Mouse (Mus musculus): ENCODE results near the gene Rap2b. TPM values are rescaled to one million over a fixed set of nuclear protein-coding genes. Genes with fewer than 3 reads are reported as not detected.

The Rap2b gene
- polyA plus RNA-seq (2015; fragmentation: Nextera tagmentation; extraction: Ambion mirVana), result 5.0 and 5.4 TPM in 2 replicates

GRCm38 (mm10) chr3:61361338-61361737 is at the start of gene Rap2b:
Gene Rap2b (plus strand): TSS chr3:61361638.
- no peak for ATAC-seq (replicated peaks; ENCODE audit: extremely low read depth, insufficient read depth, low FRiP score)
- 74% methylated on average over 1 of the region's 1 CpGs for WGBS
- H3K4me2 ChIP-seq (ENCODE audit: low read depth, low read length), result peak within 1 kb of the TSS; percentile 96
- peaks cover 10% of the 10 kb centered on the region for H3K4me1 ChIP-seq (ENCODE audit: control insufficient read depth, insufficient read depth, low read length)
- H3K4me3 ChIP-seq (ENCODE audit: low read length), result no peak within 1 kb of the TSS
- no peaks in the 10 kb centered on the region for H3K27me3 ChIP-seq (ENCODE audit: control insufficient read depth, insufficient read depth, low read length)
- H3K36me3 ChIP-seq (ENCODE audit: control insufficient read depth, insufficient read depth), result no peaks in the 10 kb centered on the region
- H3K9me3 ChIP-seq (replicated peaks; ENCODE audit: control insufficient read depth, low read length), result no peaks in the 10 kb centered on the region
- H3K27ac ChIP-seq (ENCODE audit: low read length), result no peak within 1 kb of the TSS
- no peak within 1 kb of the TSS for H3K9ac ChIP-seq (ENCODE audit: low read length)

- WGBS, result 68% methylated on average over 2 of the region's 2 CpGs
- no peak for ATAC-seq (replicated peaks; ENCODE audit: extremely low read depth, insufficient read depth, low FRiP score)
- H3K36me3 ChIP-seq (ENCODE audit: control insufficient read depth, insufficient read depth), result no peaks in the 10 kb centered on the region
These were observed 46.4 kb upstream of the Rap2b start for GRCm38 (mm10) chr3:61315002-61315401.

GRCm38 (mm10) chr3:61320031-61320430 is 41.4 kb upstream of the Rap2b start:
- Histone ChIP-seq H3K27me3 (ENCODE audit: control insufficient read depth, insufficient read depth, low read length) (no peaks in the 10 kb centered on the region), H3K4me2 (ENCODE audit: low read depth, low read length) (no peak overlapping the region), H3K4me3 (ENCODE audit: low read length) (no peak overlapping the region), H3K27ac (ENCODE audit: low read length) (no peak overlapping the region), H3K36me3 (ENCODE audit: control insufficient read depth, insufficient read depth) (no peaks in the 10 kb centered on the region), H3K4me1 (ENCODE audit: control insufficient read depth, insufficient read depth, low read length) (0 out of 2 replicates have a peak, but pooled peaks cover 3% of the 10 kb centered on the region), H3K9ac (ENCODE audit: low read length) (no peak overlapping the region), H3K9me3 (replicated peaks; ENCODE audit: control insufficient read depth, low read length) (no peaks in the 10 kb centered on the region)
- 66% methylated on average over 2 of the region's 2 CpGs for whole genome bisulfite sequencing
- no peak for ATAC-seq (replicated peaks; ENCODE audit: extremely low read depth, insufficient read depth, low FRiP score)

More at GRCm38 (mm10) chr3:61315002-61315401, 46.4 kb upstream of the Rap2b start:
- Histone ChIP-seq H3K4me3 (ENCODE audit: low read length) (no peak overlapping the region), H3K27ac (ENCODE audit: low read length) (no peak overlapping the region), H3K9ac (ENCODE audit: low read length) (no peak overlapping the region), H3K27me3 (ENCODE audit: control insufficient read depth, insufficient read depth, low read length) (no peaks in the 10 kb centered on the region), H3K4me2 (ENCODE audit: low read depth, low read length) (no peak overlapping the region), H3K4me1 (ENCODE audit: control insufficient read depth, insufficient read depth, low read length) (no peaks in the 10 kb centered on the region), H3K9me3 (replicated peaks; ENCODE audit: control insufficient read depth, low read length) (no peaks in the 10 kb centered on the region)

GRCm38 (mm10) chr3:61321632-61322031 is 39.8 kb upstream of the Rap2b start:
- WGBS, result 66% methylated on average over 6 of the region's 6 CpGs
- Histone ChIP-seq H3K36me3 (ENCODE audit: control insufficient read depth, insufficient read depth) (no peaks in the 10 kb centered on the region), H3K4me2 (ENCODE audit: low read depth, low read length) (peak overlapping the region; percentile 19), H3K27me3 (ENCODE audit: control insufficient read depth, insufficient read depth, low read length) (no peaks in the 10 kb centered on the region), H3K4me1 (ENCODE audit: control insufficient read depth, insufficient read depth, low read length) (0 out of 2 replicates have a peak, but pooled peaks cover 3% of the 10 kb centered on the region), H3K27ac (ENCODE audit: low read length) (no peak overlapping the region), H3K9me3 (replicated peaks; ENCODE audit: control insufficient read depth, low read length) (no peaks in the 10 kb centered on the region), H3K4me3 (ENCODE audit: low read length) (no peak overlapping the region), H3K9ac (ENCODE audit: low read length) (no peak overlapping the region)
- ATAC-seq (replicated peaks; ENCODE audit: extremely low read depth, insufficient read depth, low FRiP score), result no peak

- Histone ChIP-seq H3K27me3 (ENCODE audit: control insufficient read depth, insufficient read depth, low read length) (no peaks in the 10 kb centered on the region), H3K36me3 (ENCODE audit: control insufficient read depth, insufficient read depth) (no peaks in the 10 kb centered on the region), H3K9me3 (replicated peaks; ENCODE audit: control insufficient read depth, low read length) (no peaks in the 10 kb centered on the region), H3K4me1 (ENCODE audit: control insufficient read depth, insufficient read depth, low read length) (no peaks in the 10 kb centered on the region), H3K9ac (ENCODE audit: low read length) (no peak overlapping the region), H3K27ac (ENCODE audit: low read length) (no peak overlapping the region), H3K4me3 (ENCODE audit: low read length) (no peak overlapping the region), H3K4me2 (ENCODE audit: low read depth, low read length) (no peak overlapping the region)
- 24% methylated on average over 2 of the region's 2 CpGs for WGBS
- ATAC-seq (replicated peaks; ENCODE audit: extremely low read depth, insufficient read depth, low FRiP score), result no peak
These were observed 25.2 kb upstream of the Rap2b start for GRCm38 (mm10) chr3:61336205-61336604.

- no peak for ATAC-seq (replicated peaks; ENCODE audit: extremely low read depth, insufficient read depth, low FRiP score)
- Histone ChIP-seq H3K36me3 (ENCODE audit: control insufficient read depth, insufficient read depth) (no peaks in the 10 kb centered on the region), H3K9ac (ENCODE audit: low read length) (no peak overlapping the region), H3K9me3 (replicated peaks; ENCODE audit: control insufficient read depth, low read length) (no peaks in the 10 kb centered on the region), H3K4me1 (ENCODE audit: control insufficient read depth, insufficient read depth, low read length) (no peaks in the 10 kb centered on the region), H3K4me3 (ENCODE audit: low read length) (no peak overlapping the region), H3K27ac (ENCODE audit: low read length) (no peak overlapping the region), H3K4me2 (ENCODE audit: low read depth, low read length) (no peak overlapping the region), H3K27me3 (ENCODE audit: control insufficient read depth, insufficient read depth, low read length) (no peaks in the 10 kb centered on the region)
- WGBS, result 73% methylated on average over 3 of the region's 3 CpGs
These were observed 24.2 kb upstream of the Rap2b start for GRCm38 (mm10) chr3:61337230-61337629.

GRCm38 (mm10) chr3:61340321-61340720 is 21.1 kb upstream of the Rap2b start:
- H3K36me3 ChIP-seq (ENCODE audit: control insufficient read depth, insufficient read depth), result no peaks in the 10 kb centered on the region
- H3K4me3 ChIP-seq (ENCODE audit: low read length), result no peak overlapping the region
- H3K4me1 ChIP-seq (ENCODE audit: control insufficient read depth, insufficient read depth, low read length), result no peaks in the 10 kb centered on the region
- 69% methylated on average over 5 of the region's 5 CpGs for WGBS
- H3K9me3 ChIP-seq (replicated peaks; ENCODE audit: control insufficient read depth, low read length), result no peaks in the 10 kb centered on the region
- no peaks in the 10 kb centered on the region for H3K27me3 ChIP-seq (ENCODE audit: control insufficient read depth, insufficient read depth, low read length)
- H3K9ac ChIP-seq (ENCODE audit: low read length), result no peak overlapping the region
- ATAC-seq (replicated peaks; ENCODE audit: extremely low read depth, insufficient read depth, low FRiP score), result no peak
- no peak overlapping the region for H3K4me2 ChIP-seq (ENCODE audit: low read depth, low read length)
- H3K27ac ChIP-seq (ENCODE audit: low read length), result no peak overlapping the region

GRCm38 (mm10) chr3:61344031-61344430 is 17.4 kb upstream of the Rap2b start:
- no peak overlapping the region for H3K9ac ChIP-seq (ENCODE audit: low read length)
- no peak overlapping the region for H3K27ac ChIP-seq (ENCODE audit: low read length)
- no peaks in the 10 kb centered on the region for H3K9me3 ChIP-seq (replicated peaks; ENCODE audit: control insufficient read depth, low read length)
- H3K4me1 ChIP-seq (ENCODE audit: control insufficient read depth, insufficient read depth, low read length), result no peaks in the 10 kb centered on the region
- no peaks in the 10 kb centered on the region for H3K36me3 ChIP-seq (ENCODE audit: control insufficient read depth, insufficient read depth)
- H3K4me3 ChIP-seq (ENCODE audit: low read length), result no peak overlapping the region
- 59% methylated on average over 7 of the region's 7 CpGs for WGBS
- H3K27me3 ChIP-seq (ENCODE audit: control insufficient read depth, insufficient read depth, low read length), result no peaks in the 10 kb centered on the region
- peak; percentile 49; the same call in 1 of the 2 replicates for ATAC-seq (replicated peaks; ENCODE audit: extremely low read depth, insufficient read depth, low FRiP score)
- no peak overlapping the region for H3K4me2 ChIP-seq (ENCODE audit: low read depth, low read length)

- Histone ChIP-seq H3K9ac (ENCODE audit: low read length) (no peak overlapping the region), H3K27ac (ENCODE audit: low read length) (no peak overlapping the region), H3K4me2 (ENCODE audit: low read depth, low read length) (no peak overlapping the region), H3K4me1 (ENCODE audit: control insufficient read depth, insufficient read depth, low read length) (no peaks in the 10 kb centered on the region), H3K27me3 (ENCODE audit: control insufficient read depth, insufficient read depth, low read length) (no peaks in the 10 kb centered on the region), H3K9me3 (replicated peaks; ENCODE audit: control insufficient read depth, low read length) (no peaks in the 10 kb centered on the region), H3K36me3 (ENCODE audit: control insufficient read depth, insufficient read depth) (no peaks in the 10 kb centered on the region), H3K4me3 (ENCODE audit: low read length) (no peak overlapping the region)
- ATAC-seq (replicated peaks; ENCODE audit: extremely low read depth, insufficient read depth, low FRiP score), result no peak
- WGBS, result 36% methylated on average over 1 of the region's 1 CpGs
These were observed 15.8 kb upstream of the Rap2b start for GRCm38 (mm10) chr3:61345636-61346035.
